Mouse (Mus musculus): ENCODE results near the gene Ick. TPM values are rescaled to one million over a fixed set of nuclear protein-coding genes. Genes with fewer than 3 reads are reported as not detected.
A peak's percentile ranks its signal among the peaks of the same experiment; 100 is the strongest.
"Not testable (repeated sequence)": the region's sequence is repeated elsewhere in the genome, so short reads cannot be mapped to it uniquely, and the experiment has no call there.

Gene Ick
- 23.5 and 24.0 TPM in 2 replicates for polyA plus RNA-seq (2015; fragmentation: Nextera tagmentation; extraction: Ambion mirVana)

- Histone ChIP-seq H3K36me3 (peaks cover 12% of the 10 kb centered on the region), H3K27me3 (no peaks in the 10 kb centered on the region)
- under 1% methylated on average over 20 of the region's 20 CpGs for WGBS
Observed at GRCm38 (mm10) chr9:78108796-78109239, at the start of gene Ick, which contains the start of gene Fbxo9. Gene Ick (plus strand): TSS chr9:78109192. Gene Fbxo9 (minus strand): TSS chr9:78109065.

GRCm38 (mm10) chr9:78059525-78060120, 49.4 kb upstream of the Ick start:
- no peaks in the 10 kb centered on the region for H3K9me3 ChIP-seq

More at GRCm38 (mm10) chr9:78108796-78109239, at the start of gene Ick, which contains the start of gene Fbxo9:
- peak within 1 kb of the TSS; percentile 76 for H3K4me2 ChIP-seq
- ATAC-seq (ENCODE audit: insufficient number of reproducible peaks, low FRiP score, low TSS enrichment, low read depth) = peak; percentile 94
- H3K27ac ChIP-seq = peak within 1 kb of the TSS; percentile 98
- H3K9me3 ChIP-seq = no peaks in the 10 kb centered on the region
- H3K4me1 ChIP-seq = peaks cover 16% of the 10 kb centered on the region
- peak within 1 kb of the TSS; percentile 95 for H3K4me3 ChIP-seq
- H3K9ac ChIP-seq = peak within 1 kb of the TSS; percentile 93

GRCm38 (mm10) chr9:78062392-78062791, 46.6 kb upstream of the Ick start:
- peaks cover 12% of the 10 kb centered on the region for H3K4me1 ChIP-seq
- H3K9ac ChIP-seq = no peak overlapping the region
- no peak overlapping the region for H3K4me3 ChIP-seq
- no peaks in the 10 kb centered on the region for H3K27me3 ChIP-seq
- no peak for ATAC-seq (ENCODE audit: insufficient number of reproducible peaks, low FRiP score, low TSS enrichment, low read depth)
- no peak overlapping the region for H3K27ac ChIP-seq
- WGBS = 86% methylated on average over 9 of the region's 9 CpGs
- H3K9me3 ChIP-seq = no peaks in the 10 kb centered on the region
- no peaks in the 10 kb centered on the region for H3K36me3 ChIP-seq
- no peak overlapping the region for H3K4me2 ChIP-seq

More at GRCm38 (mm10) chr9:78059525-78060120, 49.4 kb upstream of the Ick start:
- no peak overlapping the region for H3K9ac ChIP-seq
- ATAC-seq (ENCODE audit: insufficient number of reproducible peaks, low FRiP score, low TSS enrichment, low read depth) = no peak
- H3K27me3 ChIP-seq = no peaks in the 10 kb centered on the region
- H3K36me3 ChIP-seq = no peaks in the 10 kb centered on the region
- no peak overlapping the region for H3K4me3 ChIP-seq
- no peak overlapping the region for H3K4me2 ChIP-seq
- WGBS = 72% methylated on average over 16 of the region's 16 CpGs
- peaks cover 12% of the 10 kb centered on the region for H3K4me1 ChIP-seq
- H3K27ac ChIP-seq = no peak overlapping the region

- no peak overlapping the region for H3K9ac ChIP-seq
- no peaks in the 10 kb centered on the region for H3K36me3 ChIP-seq
- H3K4me1 ChIP-seq = peaks cover 9% of the 10 kb centered on the region
- H3K4me3 ChIP-seq = no peak overlapping the region
- ATAC-seq (ENCODE audit: insufficient number of reproducible peaks, low FRiP score, low TSS enrichment, low read depth) = no peak
- H3K27ac ChIP-seq = no peak overlapping the region
- no peak overlapping the region for H3K4me2 ChIP-seq
- 23% methylated on average over 10 of the region's 10 CpGs for WGBS
- no peaks in the 10 kb centered on the region for H3K27me3 ChIP-seq
- no peaks in the 10 kb centered on the region for H3K9me3 ChIP-seq
Observed at GRCm38 (mm10) chr9:78064121-78064520, 44.9 kb upstream of the Ick start.

- H3K4me1 ChIP-seq = no peaks in the 10 kb centered on the region
- ATAC-seq (ENCODE audit: insufficient number of reproducible peaks, low FRiP score, low TSS enrichment, low read depth) = no peak
- H3K9ac ChIP-seq = no peak overlapping the region
- no peaks in the 10 kb centered on the region for H3K9me3 ChIP-seq
- no peak overlapping the region for H3K4me2 ChIP-seq
- H3K36me3 ChIP-seq = no peaks in the 10 kb centered on the region
- no peak overlapping the region for H3K4me3 ChIP-seq
- H3K27me3 ChIP-seq = no peaks in the 10 kb centered on the region
- H3K27ac ChIP-seq = no peak overlapping the region
- WGBS = 39% methylated on average over 5 of the region's 5 CpGs
Observed at GRCm38 (mm10) chr9:78070496-78070895, 38.5 kb upstream of the Ick start.

- Histone ChIP-seq H3K4me3 (no peak overlapping the region), H3K27me3 (no peaks in the 10 kb centered on the region), H3K27ac (no peak overlapping the region), H3K9ac (no peak overlapping the region), H3K9me3 (no peaks in the 10 kb centered on the region), H3K4me1 (no peaks in the 10 kb centered on the region), H3K4me2 (no peak overlapping the region), H3K36me3 (no peaks in the 10 kb centered on the region)
- no peak for ATAC-seq (ENCODE audit: insufficient number of reproducible peaks, low FRiP score, low TSS enrichment, low read depth)
- 85% methylated on average over 4 of the region's 4 CpGs for WGBS
Observed at GRCm38 (mm10) chr9:78071626-78072025, 37.4 kb upstream of the Ick start.

- H3K4me1 ChIP-seq; H3K27ac ChIP-seq; H3K4me3 ChIP-seq; H3K9ac ChIP-seq; H3K4me2 ChIP-seq; H3K9me3 ChIP-seq; H3K36me3 ChIP-seq; H3K27me3 ChIP-seq; ATAC-seq (ENCODE audit: insufficient number of reproducible peaks, low FRiP score, low TSS enrichment, low read depth): not testable (repeated sequence)
- 90% methylated on average over 3 of the region's 3 CpGs for WGBS
Observed at GRCm38 (mm10) chr9:78073291-78073690, 35.7 kb upstream of the Ick start.

GRCm38 (mm10) chr9:78073713-78074340, 35.2 kb upstream of the Ick start:
- Histone ChIP-seq H3K36me3 (no peaks in the 10 kb centered on the region), H3K9me3 (no peaks in the 10 kb centered on the region), H3K4me2 (no peak overlapping the region), H3K4me3 (no peak overlapping the region), H3K4me1 (no peaks in the 10 kb centered on the region), H3K27ac (no peak overlapping the region), H3K27me3 (no peaks in the 10 kb centered on the region), H3K9ac (no peak overlapping the region)
- ATAC-seq (ENCODE audit: insufficient number of reproducible peaks, low FRiP score, low TSS enrichment, low read depth) = no peak
- WGBS = 85% methylated on average over 13 of the region's 13 CpGs

- H3K9ac ChIP-seq = no peak overlapping the region
- H3K4me3 ChIP-seq = no peak overlapping the region
- H3K4me2 ChIP-seq = no peak overlapping the region
- WGBS = 90% methylated on average over 3 of the region's 3 CpGs
- no peak overlapping the region for H3K27ac ChIP-seq
- no peak for ATAC-seq (ENCODE audit: insufficient number of reproducible peaks, low FRiP score, low TSS enrichment, low read depth)
- no peaks in the 10 kb centered on the region for H3K27me3 ChIP-seq
- H3K4me1 ChIP-seq = no peaks in the 10 kb centered on the region
- no peaks in the 10 kb centered on the region for H3K36me3 ChIP-seq
- no peaks in the 10 kb centered on the region for H3K9me3 ChIP-seq
Observed at GRCm38 (mm10) chr9:78075256-78075655, 33.7 kb upstream of the Ick start.

GRCm38 (mm10) chr9:78078240-78078639, 30.8 kb upstream of the Ick start:
- H3K4me2 ChIP-seq = no peak overlapping the region
- no peak overlapping the region for H3K4me3 ChIP-seq
- no peaks in the 10 kb centered on the region for H3K27me3 ChIP-seq
- WGBS = 19% methylated on average over 2 of the region's 2 CpGs
- no peak overlapping the region for H3K9ac ChIP-seq
- no peaks in the 10 kb centered on the region for H3K4me1 ChIP-seq
- H3K36me3 ChIP-seq = peaks cover 15% of the 10 kb centered on the region
- H3K27ac ChIP-seq = no peak overlapping the region
- H3K9me3 ChIP-seq = no peaks in the 10 kb centered on the region
- ATAC-seq (ENCODE audit: insufficient number of reproducible peaks, low FRiP score, low TSS enrichment, low read depth) = no peak

- Histone ChIP-seq H3K4me1 (no peaks in the 10 kb centered on the region), H3K27me3 (no peaks in the 10 kb centered on the region), H3K27ac (no peak overlapping the region), H3K4me2 (no peak overlapping the region), H3K4me3 (no peak overlapping the region), H3K36me3 (peaks cover 50% of the 10 kb centered on the region), H3K9ac (no peak overlapping the region), H3K9me3 (no peaks in the 10 kb centered on the region)
- no peak for ATAC-seq (ENCODE audit: insufficient number of reproducible peaks, low FRiP score, low TSS enrichment, low read depth)
- WGBS = 88% methylated on average over 7 of the region's 7 CpGs
Observed at GRCm38 (mm10) chr9:78081835-78082234, 27.2 kb upstream of the Ick start.

- WGBS = 89% methylated on average over 4 of the region's 4 CpGs
- Histone ChIP-seq H3K4me3 (no peak overlapping the region), H3K27me3 (no peaks in the 10 kb centered on the region), H3K27ac (no peak overlapping the region), H3K9ac (no peak overlapping the region), H3K36me3 (peaks cover 70% of the 10 kb centered on the region), H3K4me1 (no peaks in the 10 kb centered on the region), H3K4me2 (no peak overlapping the region), H3K9me3 (no peaks in the 10 kb centered on the region)
- no peak for ATAC-seq (ENCODE audit: insufficient number of reproducible peaks, low FRiP score, low TSS enrichment, low read depth)
Observed at GRCm38 (mm10) chr9:78084341-78084740, 24.7 kb upstream of the Ick start.
